Mouse (Mus musculus): Measurements from ENCODE around the gene Tcl1b1.
"Not testable (repeated sequence)": the region's sequence is repeated elsewhere in the genome, so short reads cannot be mapped to it uniquely, and the experiment has no call there.

DNA sequence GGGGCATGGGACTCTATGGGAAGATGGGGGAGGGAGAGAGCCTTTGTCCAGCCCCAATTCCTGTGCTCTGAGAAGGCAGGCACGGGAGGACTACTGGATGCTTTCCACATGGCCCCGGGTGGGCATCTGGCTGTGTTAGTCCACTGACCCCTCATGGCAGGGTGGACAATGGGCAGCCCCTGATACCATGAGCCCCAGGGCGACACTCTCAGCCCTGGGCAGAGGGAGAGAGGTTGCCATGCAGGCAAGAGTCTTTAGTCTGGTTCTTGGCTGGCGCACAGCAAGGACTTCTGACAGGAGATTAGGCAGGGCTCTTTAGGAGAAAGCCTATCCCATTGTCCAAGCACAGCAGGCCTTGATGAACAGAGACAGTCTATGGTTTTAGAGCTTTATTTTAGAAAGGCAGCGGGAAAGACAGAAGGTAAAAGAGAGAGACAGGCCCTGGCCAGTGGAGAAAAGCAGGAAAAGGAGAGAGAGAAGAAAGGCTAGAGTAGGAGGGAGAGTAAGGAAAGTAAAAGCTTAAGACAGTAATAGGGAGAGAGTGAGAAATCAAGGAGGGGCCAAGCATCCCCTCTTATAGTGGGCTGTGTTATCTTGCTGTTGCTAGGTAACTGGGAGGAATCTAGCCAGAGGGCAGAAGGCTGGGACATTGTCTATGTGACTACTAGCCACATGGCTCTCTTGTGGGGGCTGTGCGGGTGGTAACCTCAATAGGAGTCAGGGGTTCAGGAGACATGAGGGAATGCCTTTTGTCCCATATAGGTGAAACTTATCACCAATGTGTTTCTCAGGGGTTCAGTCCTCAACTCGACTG, 40.4 kb downstream of the Tcl1b1 start:
- TF ChIP-seq CTCF (IDR thresholded peaks at IDR 0.05; ENCODE audit: low read depth); EP300 (optimal IDR thresholded peaks at IDR 0.05): not testable (repeated sequence)

Measured in stomach, postnatal 0 days (tissue).